Mouse (Mus musculus): ENCODE measurements around the gene Muc16.
A peak's percentile ranks its signal among the peaks of the same experiment; 100 is the strongest.

The Muc16 gene

DNA sequence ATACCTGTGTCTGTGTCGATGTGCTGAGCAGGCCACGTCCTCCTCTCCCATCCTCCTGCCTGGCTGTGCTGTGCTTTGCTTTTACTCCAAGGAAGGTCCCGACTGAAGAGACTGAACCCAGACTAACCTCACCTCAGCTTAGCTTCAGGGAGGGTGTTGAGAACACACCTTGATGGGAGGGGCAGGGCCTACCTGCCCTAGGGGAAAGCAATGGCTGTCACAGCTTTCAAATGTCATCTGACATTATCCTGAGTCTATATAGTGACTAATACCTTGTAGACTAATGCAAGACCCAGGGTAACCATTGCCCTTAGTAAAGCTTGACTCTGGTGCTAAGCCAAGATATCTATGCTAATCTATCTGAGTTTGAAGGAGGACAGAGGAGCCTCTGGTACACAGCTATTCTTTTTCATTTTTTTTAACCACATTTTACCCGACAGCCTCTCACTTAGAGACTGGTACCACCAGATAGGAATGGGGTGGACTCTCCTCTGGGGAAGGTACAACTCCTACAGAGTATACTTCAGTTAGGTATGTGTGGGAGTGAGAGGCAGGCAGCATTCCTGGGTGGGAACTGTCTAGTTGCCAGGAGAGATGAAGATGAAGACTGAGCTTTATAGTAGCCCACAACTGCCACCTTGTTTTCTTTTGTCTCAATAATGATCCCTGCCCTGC is at the start of gene Muc16:
Gene Muc16 (minus strand): TSS at position 51 of the 675 bp plus-strand sequence.
- DNase-seq: no peak

DNA sequence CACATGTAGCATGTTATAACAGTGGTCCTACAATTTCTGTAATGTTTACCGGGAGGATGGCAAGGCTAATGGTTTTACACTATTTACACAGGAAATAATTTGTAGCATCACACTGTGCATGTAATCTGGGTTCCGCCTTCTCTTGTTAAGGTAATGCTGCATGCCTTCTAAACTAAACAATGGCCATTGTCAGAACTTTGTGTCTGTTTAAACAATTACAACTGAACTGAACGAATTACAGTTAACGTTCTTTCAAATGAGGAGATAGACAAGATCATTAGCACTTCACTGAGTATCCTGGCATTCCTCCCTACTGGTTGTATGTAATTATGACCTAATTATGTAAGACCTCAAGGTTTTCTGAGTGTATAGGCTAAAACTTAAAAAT is 48.4 kb upstream of the Muc16 start:
- no peak for DNase-seq

GRCm38 (mm10) chr9:18721931-18722711 is 47.8 kb upstream of the Muc16 start:
- DNase-seq: no peak

- no peak for DNase-seq
Measured at GRCm38 (mm10) chr9:18721011-18721410, 46.7 kb upstream of the Muc16 start.

DNA sequence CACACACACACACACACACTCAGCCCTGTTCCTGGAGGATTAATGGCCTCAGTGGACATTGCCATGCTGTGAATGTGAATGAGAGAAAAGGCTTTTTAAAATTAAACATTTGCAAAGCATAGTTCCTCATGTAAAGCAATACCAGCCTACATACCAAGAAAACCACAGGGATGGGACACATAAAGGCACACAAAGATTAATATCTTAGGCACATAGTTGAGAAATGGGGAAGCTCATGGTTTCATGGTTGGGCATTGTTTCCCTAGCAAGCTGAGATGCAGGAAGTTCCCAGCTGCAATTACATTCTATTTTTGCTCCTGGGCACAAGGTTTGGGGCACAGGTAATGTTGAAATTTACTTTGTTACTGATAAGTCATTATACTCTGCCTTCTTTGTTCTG is 31.3 kb upstream of the Muc16 start:
- DNase-seq: no peak

- DNase-seq: no peak
Measured at GRCm38 (mm10) chr9:18598366-18598765, 76.0 kb downstream of the Muc16 start.

DNA sequence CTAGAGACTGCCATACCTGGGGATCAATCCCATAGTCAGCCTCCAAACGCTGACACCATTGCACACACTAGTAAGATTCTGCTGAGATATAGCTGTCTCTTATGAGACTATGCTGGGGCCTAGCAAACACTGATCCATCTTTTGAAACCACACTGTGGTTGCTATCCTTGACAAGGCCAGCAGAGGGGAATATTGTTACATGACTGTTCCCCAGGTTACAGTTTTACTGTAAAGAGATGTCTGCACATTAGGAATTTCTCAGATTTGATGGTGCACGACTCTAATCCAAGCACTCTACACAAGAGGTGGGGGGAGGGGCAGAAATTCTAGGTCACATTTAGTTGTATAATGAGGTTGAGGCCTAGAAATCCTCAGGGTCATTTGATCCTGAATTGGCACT is 166.2 kb downstream of the Muc16 start:
- no peak for DNase-seq

GRCm38 (mm10) chr9:18478168-18478567 is 196.2 kb downstream of the Muc16 start, which contains the start of the genes Zfp558 and Mbd3l1:
Gene Zfp558, minus strand, starts transcription at chr9:18478268.
Gene Mbd3l1, plus strand, starts transcription at chr9:18478359.
- no peak for DNase-seq

DNA sequence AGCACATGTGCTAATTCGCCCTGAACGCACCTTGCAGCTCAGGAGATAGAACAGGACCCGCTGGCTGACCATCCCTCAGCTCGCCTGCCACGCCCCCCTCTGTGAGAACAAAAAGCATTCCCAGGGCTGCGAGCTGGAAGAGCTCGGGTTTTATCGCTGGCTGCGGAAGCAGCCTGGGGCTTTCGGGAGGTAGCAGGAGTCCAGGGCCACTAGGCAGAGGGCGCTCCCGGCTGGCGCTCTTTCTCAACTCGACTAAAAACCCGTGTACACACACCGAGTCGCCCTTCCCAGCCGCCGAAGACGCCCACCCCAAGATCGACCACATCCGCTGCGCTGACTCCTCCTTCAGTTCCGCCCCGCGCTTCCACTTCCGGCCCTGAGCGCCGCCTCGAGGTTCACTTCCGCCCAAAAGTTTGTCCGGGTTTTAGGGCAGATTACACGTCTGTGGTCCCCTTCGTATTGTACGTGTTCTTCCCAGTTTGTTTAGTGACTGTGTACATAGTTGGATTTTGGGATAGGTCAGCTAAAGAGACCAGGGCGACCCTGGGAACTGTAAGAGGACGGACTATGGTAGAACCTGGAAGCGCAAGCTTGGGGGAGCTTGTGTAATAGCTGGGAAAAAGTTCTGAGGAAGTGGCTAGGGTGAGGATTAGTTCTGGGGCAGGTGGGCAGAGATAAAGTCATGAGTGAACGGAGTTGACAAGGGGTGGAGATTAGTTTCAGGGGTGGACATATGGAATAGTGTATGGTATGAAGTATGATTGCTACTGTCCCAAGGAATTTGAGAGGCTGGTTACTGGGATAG is 200.8 kb downstream of the Muc16 start:
- DNase-seq: peak; percentile 85

DNA sequence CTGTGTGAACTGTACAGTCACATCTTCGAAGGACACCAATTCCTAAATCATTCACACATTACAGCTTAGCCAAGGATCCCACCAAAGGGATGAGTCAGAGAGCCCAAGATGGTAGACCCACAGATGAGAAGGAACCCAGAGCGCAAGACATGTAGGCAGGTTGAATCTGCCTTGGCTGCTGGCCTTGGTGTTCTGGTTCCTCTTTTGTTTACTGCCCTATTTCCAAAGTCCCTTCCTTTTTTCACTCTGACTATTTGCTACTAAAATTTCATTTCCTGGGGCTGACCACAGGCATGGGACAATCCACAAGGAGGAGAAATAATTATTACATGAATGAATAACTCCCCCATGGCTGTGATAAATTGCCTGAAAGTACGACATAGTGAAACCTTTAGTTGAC is 206.3 kb downstream of the Muc16 start:
- DNase-seq: no peak

- no peak for DNase-seq
Measured at GRCm38 (mm10) chr9:18467350-18467749, 207.0 kb downstream of the Muc16 start.

DNA sequence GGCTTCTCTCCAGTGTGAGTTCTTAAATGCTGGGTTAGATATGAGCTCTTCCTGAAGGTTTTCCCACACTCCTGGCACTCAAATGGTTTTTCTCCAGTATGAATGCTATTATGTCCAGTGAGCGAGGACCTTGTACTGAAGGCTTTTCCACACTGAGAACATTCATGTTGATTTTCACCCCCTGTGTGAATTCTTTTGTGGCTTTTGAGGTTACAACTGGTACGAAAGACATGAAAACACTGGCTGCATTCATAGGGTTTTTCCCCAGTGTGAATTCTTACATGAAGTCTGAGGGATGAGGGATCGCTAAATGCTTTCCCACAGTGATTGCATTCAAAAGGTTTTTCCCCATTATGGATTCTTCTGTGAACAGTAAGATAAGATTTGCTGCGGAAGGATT is 217.8 kb downstream of the Muc16 start:
- DNase-seq: no peak
